9 mouse cellular contexts compared by ENCODE assay signal in genomic region chr16:75343028-75343901, GRCm38 (mm10).
A peak's percentile ranks its signal among the peaks of the same experiment; 100 is the strongest.
DNase-seq lines count a peak whose midpoint lies in the region; ATAC-seq and TF ChIP-seq lines count a peak whose summit lies in the region.
"Had no signal": no experiment of that assay in that cellular context is flagged by ENCODE, and none has a peak within 500 bp of the region (broad histone marks: within the 10 kb centered on the region; RNA-seq: fewer than 3 reads in every experiment).

No protein-coding gene starts in this region.

- ATAC-seq in lung, embryonic 14.5 days (ENCODE audit: insufficient read depth), result peak; percentile 52
- ATAC-seq in midbrain, embryonic 16.5 days, result peak; percentile 45; the same call in 1 of the 2 replicates

- TF ChIP-seq CTCF in lung, embryonic 14.5 days (IDR thresholded peaks at IDR 0.05; ENCODE audit: low read depth), result peak; percentile 70

- H3K4me3 ChIP-seq in lung, embryonic 14.5 days (ENCODE audit: low read depth, low read length), result no peak overlapping the region
- no peak overlapping the region for H3K4me3 ChIP-seq in midbrain, embryonic 16.5 days (ENCODE audit: low read depth, low read length)
- H3K4me3 ChIP-seq: hindbrain, embryonic 15.5 days had no signal

- peak overlapping the region; percentile 38 for H3K4me2 ChIP-seq in lung, embryonic 14.5 days
- H3K4me2 ChIP-seq in midbrain, embryonic 16.5 days (ENCODE audit: low read length), result 0 out of 2 replicates have a peak overlapping the region, but pooled peaks have one; percentile 7
- H3K4me2 ChIP-seq: hindbrain, embryonic 15.5 days had no signal

- no peaks in the 10 kb centered on the region for H3K9me3 ChIP-seq in lung, embryonic 14.5 days (ENCODE audit: low read depth, low read length)
- H3K9me3 ChIP-seq in midbrain, embryonic 16.5 days (replicated peaks; ENCODE audit: control insufficient read depth, low read length, poor library complexity, severe bottlenecking), result no peaks in the 10 kb centered on the region
- H3K9me3 ChIP-seq: hindbrain, embryonic 15.5 days had no signal

- no peaks in the 10 kb centered on the region for H3K36me3 ChIP-seq in lung, embryonic 14.5 days (ENCODE audit: insufficient read depth)
- no peaks in the 10 kb centered on the region for H3K36me3 ChIP-seq in midbrain, embryonic 16.5 days (ENCODE audit: control insufficient read depth, insufficient read depth, low read length)
- H3K36me3 ChIP-seq: hindbrain, embryonic 15.5 days had no signal

- H3K27ac ChIP-seq in lung, embryonic 14.5 days (ENCODE audit: low read depth), result no peak overlapping the region
- no peak overlapping the region for H3K27ac ChIP-seq in midbrain, embryonic 16.5 days (ENCODE audit: low read length)
- H3K27ac ChIP-seq: hindbrain, embryonic 15.5 days had no signal

- WGBS in lung, embryonic 14.5 days, result 37% methylated on average over 11 of the region's 11 CpGs
- WGBS in midbrain, embryonic 16.5 days, result 36% methylated on average over 11 of the region's 11 CpGs

- H3K4me1 ChIP-seq in lung, embryonic 14.5 days (ENCODE audit: insufficient read depth), result no peaks in the 10 kb centered on the region
- peaks cover 3% of the 10 kb centered on the region; the same call in 1 of the 2 replicates for H3K4me1 ChIP-seq in midbrain, embryonic 16.5 days (ENCODE audit: control insufficient read depth, insufficient read depth, low read length)
- H3K4me1 ChIP-seq: hindbrain, embryonic 15.5 days had no signal

- H3K27me3 ChIP-seq in lung, embryonic 14.5 days (ENCODE audit: insufficient read depth, low read length), result no peaks in the 10 kb centered on the region
- no peaks in the 10 kb centered on the region for H3K27me3 ChIP-seq in midbrain, embryonic 16.5 days (ENCODE audit: control insufficient read depth, insufficient read depth, low read depth, low read length)
- H3K27me3 ChIP-seq: hindbrain, embryonic 15.5 days had no signal

- peak; percentile 3 for DNase-seq in adrenal gland, postnatal 10 days
- DNase-seq in adrenal gland, postnatal 36 days, result no peak
- DNase-seq in lung, embryonic 14.5 days, result peak; percentile 71
- DNase-seq in lung, adult 18-20 months, result no peak
- peak; percentile 40 for DNase-seq in forelimb bud, embryonic 11.5 days (ENCODE audit: low read depth, low spot score)
- no peak for DNase-seq in natural killer cell, adult 2 months (ENCODE audit: low spot score in 2 of 2)
- no peak for DNase-seq in urinary bladder, postnatal 25 days (ENCODE audit: low spot score)

- H3K9ac ChIP-seq in lung, embryonic 14.5 days, result no peak overlapping the region
- H3K9ac ChIP-seq in midbrain, embryonic 16.5 days (ENCODE audit: low read depth, low read length), result no peak overlapping the region
- H3K9ac ChIP-seq: hindbrain, embryonic 15.5 days had no signal

Comparison
In these comparisons a context has a peak if more than half of its experiments do, and no peak if none do; other contexts are left out.
1. DNase-seq: peak in adrenal gland, postnatal 10 days (single experiment), lung, embryonic 14.5 days (single experiment) and forelimb bud, embryonic 11.5 days (single experiment); none in adrenal gland, postnatal 36 days (0 of 2), lung, adult 18-20 months (0 of 2), natural killer cell, adult 2 months (0 of 2) and urinary bladder, postnatal 25 days (single experiment).